Mouse (Mus musculus) hindbrain, postnatal 0 days (tissue): ENCODE data around the gene Uggt1. TPM values are rescaled to one million over a fixed set of nuclear protein-coding genes. Genes with fewer than 3 reads are reported as not detected.
A peak's percentile ranks its signal among the peaks of the same experiment; 100 is the strongest.

Source experiments
- ATAC-seq: fragments of 200-750 bp; cut with Nextera tagmentation; 2 replicates; pipeline ENCODE4 v1.8.0; 2017; ENCODE audit warnings: mild to moderate bottlenecking, moderate TSS enrichment, moderate library complexity
- DNase-seq: peaks from one replicate; pipeline ENCODE4 v3.0.0-alpha.2; 2015; ENCODE audit warnings: low spot score
- H3K27ac ChIP-seq: fragments of 300-500 bp; sonication (generic); 2 replicates; pipeline ENCODE4 v1.5.1; 2014; ENCODE audit warnings: mild to moderate bottlenecking
- H3K27me3 ChIP-seq: fragments of 300-500 bp; sonication (generic); 2 replicates; pipeline ENCODE4 v1.6.1; 2014; ENCODE audit warnings: low read length, mixed read lengths; ENCODE audit not compliant: insufficient read depth
- H3K36me3 ChIP-seq: fragments of 300-500 bp; sonication (generic); 2 replicates; pipeline ENCODE4 v1.6.1; 2014; ENCODE audit warnings: low read length, mixed read lengths; ENCODE audit not compliant: insufficient read depth
- H3K4me1 ChIP-seq: fragments of 300-500 bp; sonication (generic); 2 replicates; pipeline ENCODE4 v1.6.1; 2014; ENCODE audit warnings: antibody characterized with exemption, low read length, mixed read lengths; ENCODE audit not compliant: insufficient read depth
- H3K4me2 ChIP-seq: fragments of 300-500 bp; sonication (generic); 2 replicates; pipeline ENCODE4 v1.6.1; 2014; ENCODE audit warnings: low read depth, mild to moderate bottlenecking, low read length, moderate library complexity, mixed read lengths
- H3K4me3 ChIP-seq: fragments of 300-500 bp; sonication (generic); 2 replicates; pipeline ENCODE4 v1.5.1; 2014; ENCODE audit warnings: low read length
- H3K9ac ChIP-seq: fragments of 300-500 bp; sonication (generic); replicated peaks from 2 replicates; pipeline ENCODE4 v1.6.1; 2014; ENCODE audit warnings: mild to moderate bottlenecking, low read length, moderate library complexity, mixed read lengths
- H3K9me3 ChIP-seq: fragments of 300-500 bp; sonication (generic); 2 replicates; pipeline ENCODE4 v1.6.1; 2016; ENCODE audit warnings: low read length, mixed read lengths
- CTCF ChIP-seq: IDR thresholded peaks from 2 replicates; pipeline ENCODE4 v1.5.1; 2016; ENCODE audit warnings: antibody characterized with exemption, control low read depth, low read depth
- WGBS: fragments of 180-500 bp; shearing (Covaris S2); extraction: QIAGEN DNeasy Blood & Tissue Kit; methylation state at CpG from one replicate; pipeline ENCODE4 v1.1.7; 2014; 5-methylcytosine and 5-hydroxymethylcytosine counted together
- polyA plus RNA-seq: library from polyadenylated mRNA; unstranded; fragments of >200 nt; fragmentation: Nextera tagmentation; extraction: Ambion mirVana; gene quantifications from 2 replicates; pipeline ENCODE4 v1.2.1, GENCODE M21; 2015
- total RNA-seq: library from RNA; depleted of rRNA; stranded (reverse); fragments of >200 nt; gene quantifications from 2 replicates; pipeline ENCODE4 v1.2.3, GENCODE M21; 2014

Uggt1 gene
- total and polyA plus RNA-seq, 2 experiments from 2014 or later = 24.3 to 33.5 TPM

DNA sequence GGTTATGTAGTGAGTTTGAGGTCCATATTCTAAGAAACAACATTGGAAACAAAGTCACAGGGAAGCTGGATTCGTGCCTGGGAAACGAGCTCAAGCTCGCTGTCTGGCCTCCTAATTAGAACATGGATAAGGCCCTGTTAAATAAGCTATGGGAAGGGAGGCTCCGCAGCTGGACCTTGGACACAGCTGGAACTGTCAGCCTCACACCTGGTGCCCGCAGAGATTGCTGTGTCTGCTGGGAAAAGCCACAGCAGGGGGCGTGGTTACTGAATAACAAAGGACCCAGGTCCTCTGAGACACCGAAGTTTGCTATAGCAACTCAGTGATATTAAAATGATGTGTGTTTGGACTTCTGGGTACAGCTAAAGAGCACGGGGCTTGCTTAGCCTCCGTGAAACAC, 6.9 kb upstream of the Uggt1 start:
- Histone ChIP-seq H3K9ac (no peak overlapping the region), H3K27ac (no peak overlapping the region), H3K4me3 (no peak overlapping the region), H3K4me2 (no peak overlapping the region), H3K9me3 (no peaks in the 10 kb centered on the region), H3K4me1 (0 out of 2 replicates have a peak, but pooled peaks cover 6% of the 10 kb centered on the region), H3K27me3 (no peaks in the 10 kb centered on the region), H3K36me3 (no peaks in the 10 kb centered on the region)
- WGBS = 6% methylated on average over 9 of the region's 9 CpGs
- DNase-seq (no peak), ATAC-seq (no peak)
- TF ChIP-seq CTCF = no peak

DNA sequence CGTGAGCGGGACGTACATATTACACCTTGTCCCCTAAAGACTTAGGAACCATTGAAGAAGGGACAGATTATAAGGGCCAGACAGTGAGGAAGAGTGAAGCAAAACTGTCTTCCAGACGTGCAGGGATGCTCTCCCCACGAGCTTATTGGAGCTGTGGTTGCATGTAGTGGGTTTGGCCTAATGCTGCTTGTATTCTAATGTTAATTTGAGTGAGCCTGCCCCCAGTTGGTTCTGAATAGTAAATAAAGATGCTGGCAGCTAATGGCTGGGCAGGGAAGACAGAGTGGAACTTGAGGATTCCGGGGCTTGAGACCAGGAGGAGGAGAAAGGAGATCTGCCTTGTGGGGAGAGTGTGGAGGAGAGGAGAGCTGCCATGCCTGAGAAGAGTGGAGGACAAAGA, 2.2 kb upstream of the Uggt1 start:
- no peak for TF ChIP-seq CTCF
- ATAC-seq (no peak), DNase-seq (no peak)
- Histone ChIP-seq H3K9me3 (no peaks in the 10 kb centered on the region), H3K27me3 (no peaks in the 10 kb centered on the region), H3K9ac (no peak overlapping the region), H3K27ac (no peak overlapping the region), H3K36me3 (no peaks in the 10 kb centered on the region), H3K4me2 (no peak overlapping the region), H3K4me1 (peaks cover 4% of the 10 kb centered on the region), H3K4me3 (no peak overlapping the region)
- 46% methylated on average over 6 of the region's 6 CpGs for WGBS

GRCm38 (mm10) chr1:36244828-36245215, 302 bp upstream of the Uggt1 start:
- no peak overlapping the region for H3K27ac ChIP-seq
- peak overlapping the region; percentile 89; the same call in 1 of the 2 replicates for H3K4me2 ChIP-seq
- no peaks in the 10 kb centered on the region for H3K27me3 ChIP-seq
- 92% methylated on average over 4 of the region's 4 CpGs for WGBS
- DNase-seq (no peak), ATAC-seq (no peak)
- H3K9me3 ChIP-seq = no peaks in the 10 kb centered on the region
- no peak for TF ChIP-seq CTCF
- H3K9ac ChIP-seq = no peak overlapping the region
- H3K4me1 ChIP-seq = peaks cover 4% of the 10 kb centered on the region
- no peak overlapping the region for H3K4me3 ChIP-seq
- H3K36me3 ChIP-seq = no peaks in the 10 kb centered on the region

DNA sequence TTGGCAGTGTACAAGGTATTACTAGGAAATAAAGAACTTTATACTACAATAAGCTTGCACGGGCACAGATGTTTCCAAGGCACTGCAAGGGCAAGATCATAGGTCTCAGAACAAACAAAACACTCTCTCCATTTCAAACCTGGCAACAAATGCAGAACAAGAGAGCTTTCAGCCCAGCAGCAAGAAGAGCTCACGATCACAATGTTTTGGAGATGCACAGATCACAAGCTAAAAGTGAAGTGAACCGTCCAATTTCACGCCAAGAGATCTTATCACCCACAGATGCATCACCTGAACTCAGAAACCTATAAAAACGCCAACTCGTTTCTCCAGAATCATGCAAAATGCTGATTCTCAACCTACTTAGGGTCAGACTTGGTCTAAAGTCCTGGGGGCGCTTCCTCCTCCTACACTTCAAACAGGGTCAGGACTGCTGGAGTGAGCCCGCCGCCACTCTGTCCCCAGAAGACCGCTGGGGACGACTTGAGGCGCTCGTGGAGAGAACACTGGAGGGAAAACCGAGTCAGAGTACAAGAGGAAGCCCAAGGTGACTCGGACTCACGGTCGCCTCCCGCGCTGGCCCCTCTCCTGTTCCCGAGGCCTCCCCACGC, 968 bp downstream of the Uggt1 start:
- 2% methylated on average over 20 of the region's 21 CpGs for WGBS

GRCm38 (mm10) chr1:36241903-36242429, 2.6 kb downstream of the Uggt1 start:
- Histone ChIP-seq H3K9me3 (no peaks in the 10 kb centered on the region), H3K36me3 (no peaks in the 10 kb centered on the region), H3K27ac (no peak overlapping the region), H3K4me2 (no peak overlapping the region), H3K4me1 (peaks cover 4% of the 10 kb centered on the region), H3K9ac (no peak overlapping the region), H3K4me3 (no peak overlapping the region), H3K27me3 (no peaks in the 10 kb centered on the region)
- no peak for TF ChIP-seq CTCF
- ATAC-seq = no peak
- WGBS = 82% methylated on average over 15 of the region's 15 CpGs
- DNase-seq = no peak

More for the DNA sequence above, 968 bp downstream of the Uggt1 start:
- Histone ChIP-seq H3K4me2 (peak overlapping the region; percentile 89), H3K9ac (peak overlapping the region; percentile 77), H3K4me1 (peaks cover 4% of the 10 kb centered on the region), H3K27ac (peak overlapping the region; percentile 88), H3K27me3 (no peaks in the 10 kb centered on the region), H3K9me3 (no peaks in the 10 kb centered on the region), H3K36me3 (no peaks in the 10 kb centered on the region), H3K4me3 (peak overlapping the region; percentile 91)
- no peak for ATAC-seq
- DNase-seq = no peak
- no peak for TF ChIP-seq CTCF

GRCm38 (mm10) chr1:36240176-36240575, 4.3 kb downstream of the Uggt1 start:
- ATAC-seq (no peak), DNase-seq (no peak)
- Histone ChIP-seq H3K4me3 (no peak overlapping the region), H3K9ac (no peak overlapping the region), H3K9me3 (no peaks in the 10 kb centered on the region), H3K4me1 (peaks cover 4% of the 10 kb centered on the region), H3K36me3 (no peaks in the 10 kb centered on the region), H3K27ac (no peak overlapping the region), H3K4me2 (no peak overlapping the region), H3K27me3 (no peaks in the 10 kb centered on the region)
- no peak for TF ChIP-seq CTCF
- WGBS = 43% methylated on average over 6 of the region's 6 CpGs

GRCm38 (mm10) chr1:36239396-36239795, 5.1 kb downstream of the Uggt1 start:
- H3K4me3 ChIP-seq = no peak overlapping the region
- no peak overlapping the region for H3K9ac ChIP-seq
- no peaks in the 10 kb centered on the region for H3K9me3 ChIP-seq
- DNase-seq = no peak
- H3K27ac ChIP-seq = no peak overlapping the region
- ATAC-seq = no peak
- 85% methylated on average over 10 of the region's 10 CpGs for WGBS
- H3K36me3 ChIP-seq = 0 out of 2 replicates have a peak, but pooled peaks cover 5% of the 10 kb centered on the region
- no peaks in the 10 kb centered on the region for H3K27me3 ChIP-seq
- peaks cover 4% of the 10 kb centered on the region for H3K4me1 ChIP-seq
- no peak overlapping the region for H3K4me2 ChIP-seq
- no peak for TF ChIP-seq CTCF
